Mouse (Mus musculus): Measurements from ENCODE around the gene 3110040M04Rik. TPM values are rescaled to one million over a fixed set of nuclear protein-coding genes. Genes with fewer than 3 reads are reported as not detected.

The 3110040M04Rik gene
- polyA plus RNA-seq, 1 experiment = not detected

DNA sequence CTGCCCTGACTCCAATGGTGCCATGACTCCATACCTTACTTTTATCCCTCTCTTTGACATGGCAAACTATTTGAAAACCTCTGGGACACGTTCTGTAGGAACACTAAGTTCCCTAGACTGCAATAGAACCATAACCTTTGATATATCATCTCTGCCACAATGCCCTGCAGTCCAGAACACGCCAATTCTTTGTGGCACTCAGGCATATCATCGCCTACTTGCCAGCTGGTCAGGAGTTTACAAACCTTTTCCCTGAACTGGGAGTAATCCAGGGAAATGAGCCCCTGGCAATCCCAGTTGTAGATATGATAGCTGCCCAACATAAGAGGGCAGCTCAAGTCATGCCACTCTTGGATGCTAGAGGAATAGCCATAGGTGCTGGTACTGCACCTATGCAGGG, 28.4 kb downstream of the 3110040M04Rik start:
- Histone ChIP-seq H3K36me3 (ENCODE audit: control insufficient read depth, insufficient read depth, low read length, poor library complexity, severe bottlenecking) (no peaks in the 10 kb centered on the region), H3K4me1 (ENCODE audit: control insufficient read depth, insufficient read depth, low read length) (peaks cover 2% of the 10 kb centered on the region), H3K4me3 (ENCODE audit: low read depth, low read length) (no peak overlapping the region), H3K9me3 (replicated peaks; ENCODE audit: control insufficient read depth, insufficient read depth, low read length, poor library complexity, severe bottlenecking) (no peaks in the 10 kb centered on the region), H3K27me3 (ENCODE audit: control insufficient read depth, insufficient read depth, low read length, poor library complexity, severe bottlenecking) (no peaks in the 10 kb centered on the region), H3K9ac (ENCODE audit: low read depth, poor library complexity, severe bottlenecking) (no peak overlapping the region), H3K27ac (ENCODE audit: insufficient read depth, low read length) (no peak overlapping the region)
- TF ChIP-seq CTCF (IDR thresholded peaks at IDR 0.05; ENCODE audit: low read depth, low read length) (no peak), POLR2A (IDR thresholded peaks at IDR 0.05; ENCODE audit: insufficient read depth, low read length) (no peak), EP300 (IDR thresholded peaks at IDR 0.05; ENCODE audit: insufficient read depth, low read depth, low read length) (no peak)

- peaks cover 2% of the 10 kb centered on the region for H3K4me1 ChIP-seq (ENCODE audit: control insufficient read depth, insufficient read depth, low read length)
- TF ChIP-seq EP300 (IDR thresholded peaks at IDR 0.05; ENCODE audit: insufficient read depth, low read depth, low read length) (no peak), POLR2A (IDR thresholded peaks at IDR 0.05; ENCODE audit: insufficient read depth, low read length) (no peak), CTCF (IDR thresholded peaks at IDR 0.05; ENCODE audit: low read depth, low read length) (no peak)
- no peak overlapping the region for H3K27ac ChIP-seq (ENCODE audit: insufficient read depth, low read length)
- no peak overlapping the region for H3K9ac ChIP-seq (ENCODE audit: low read depth, poor library complexity, severe bottlenecking)
- H3K9me3 ChIP-seq (replicated peaks; ENCODE audit: control insufficient read depth, insufficient read depth, low read length, poor library complexity, severe bottlenecking) = no peaks in the 10 kb centered on the region
- H3K27me3 ChIP-seq (ENCODE audit: control insufficient read depth, insufficient read depth, low read length, poor library complexity, severe bottlenecking) = no peaks in the 10 kb centered on the region
- H3K4me3 ChIP-seq (ENCODE audit: low read depth, low read length) = no peak overlapping the region
- H3K36me3 ChIP-seq (ENCODE audit: control insufficient read depth, insufficient read depth, low read length, poor library complexity, severe bottlenecking) = no peaks in the 10 kb centered on the region
Observed at GRCm38 (mm10) chr1:151233756-151234155, 29.8 kb downstream of the 3110040M04Rik start.

DNA sequence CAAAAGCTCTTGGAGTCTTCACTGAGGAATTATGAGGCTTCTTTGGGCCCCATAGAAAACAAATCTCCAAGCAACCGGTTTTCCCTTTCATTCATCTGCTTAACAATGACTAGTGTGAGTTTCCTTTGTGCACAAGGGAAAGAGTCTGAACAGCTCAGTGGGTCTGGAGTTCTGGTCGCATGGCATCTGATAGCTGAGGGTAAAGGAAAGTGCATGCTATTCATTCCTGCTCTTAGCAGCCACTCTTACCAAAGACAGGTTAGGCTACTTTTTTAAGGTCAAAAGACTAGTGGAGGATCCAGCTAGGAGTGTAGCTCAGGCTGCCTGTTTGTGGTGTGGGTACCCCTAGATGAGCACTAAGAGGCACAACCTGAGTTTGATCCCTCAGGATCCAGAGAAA, 31.7 kb downstream of the 3110040M04Rik start:
- TF ChIP-seq CTCF (IDR thresholded peaks at IDR 0.05; ENCODE audit: low read depth, low read length) = no peak
- no peak for TF ChIP-seq POLR2A (IDR thresholded peaks at IDR 0.05; ENCODE audit: insufficient read depth, low read length)
- no peak for TF ChIP-seq EP300 (IDR thresholded peaks at IDR 0.05; ENCODE audit: insufficient read depth, low read depth, low read length)
- H3K4me3 ChIP-seq (ENCODE audit: low read depth, low read length) = no peak overlapping the region
- H3K9ac ChIP-seq (ENCODE audit: low read depth, poor library complexity, severe bottlenecking) = no peak overlapping the region
- H3K27ac ChIP-seq (ENCODE audit: insufficient read depth, low read length) = no peak overlapping the region
- H3K27me3 ChIP-seq (ENCODE audit: control insufficient read depth, insufficient read depth, low read length, poor library complexity, severe bottlenecking) = no peaks in the 10 kb centered on the region
- H3K4me1 ChIP-seq (ENCODE audit: control insufficient read depth, insufficient read depth, low read length) = peaks cover 2% of the 10 kb centered on the region
- H3K36me3 ChIP-seq (ENCODE audit: control insufficient read depth, insufficient read depth, low read length, poor library complexity, severe bottlenecking) = no peaks in the 10 kb centered on the region
- H3K9me3 ChIP-seq (replicated peaks; ENCODE audit: control insufficient read depth, insufficient read depth, low read length, poor library complexity, severe bottlenecking) = no peaks in the 10 kb centered on the region

DNA sequence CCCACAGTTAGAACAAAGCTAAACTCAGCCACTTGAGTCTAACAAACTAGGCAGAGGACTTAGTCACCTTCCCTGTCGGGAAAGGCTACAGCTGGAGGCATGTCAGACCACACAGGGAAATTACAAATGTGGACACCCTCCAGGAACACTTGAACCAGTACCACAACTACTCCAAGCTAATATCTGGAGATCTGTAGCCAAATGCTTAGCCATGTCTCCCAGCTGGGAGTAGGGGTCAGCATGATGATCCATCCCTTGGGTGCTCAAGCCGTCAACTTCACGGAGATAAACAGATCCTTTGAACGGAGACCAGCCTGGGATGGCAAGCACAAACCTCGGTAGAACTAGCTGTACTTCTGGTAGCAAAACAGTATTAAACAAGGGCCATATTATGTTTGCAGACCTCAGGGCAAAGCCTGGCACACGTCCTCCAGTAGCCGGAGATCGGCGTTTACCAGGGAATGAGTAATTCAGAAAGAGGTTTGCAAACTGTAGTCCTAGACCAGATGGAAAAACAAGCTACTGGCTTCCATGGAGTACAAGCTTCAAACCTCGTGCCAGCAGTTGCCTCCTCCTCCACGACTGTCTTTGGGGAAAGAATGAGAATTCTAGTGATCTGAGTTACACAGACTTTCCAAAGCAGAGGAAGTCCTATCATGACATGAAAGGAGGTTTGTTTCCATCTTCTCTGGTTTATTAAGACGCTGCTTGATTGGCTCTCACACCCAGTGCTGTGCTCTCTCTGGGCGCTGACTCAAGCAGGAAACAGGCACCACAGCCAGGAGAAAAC, 32.4 kb downstream of the 3110040M04Rik start:
- no peaks in the 10 kb centered on the region for H3K9me3 ChIP-seq (replicated peaks; ENCODE audit: control insufficient read depth, insufficient read depth, low read length, poor library complexity, severe bottlenecking)
- H3K36me3 ChIP-seq (ENCODE audit: control insufficient read depth, insufficient read depth, low read length, poor library complexity, severe bottlenecking) = no peaks in the 10 kb centered on the region
- H3K27ac ChIP-seq (ENCODE audit: insufficient read depth, low read length) = no peak overlapping the region
- H3K4me3 ChIP-seq (ENCODE audit: low read depth, low read length) = no peak overlapping the region
- TF ChIP-seq EP300 (IDR thresholded peaks at IDR 0.05; ENCODE audit: insufficient read depth, low read depth, low read length) = no peak
- TF ChIP-seq CTCF (IDR thresholded peaks at IDR 0.05; ENCODE audit: low read depth, low read length) = no peak
- no peak for TF ChIP-seq POLR2A (IDR thresholded peaks at IDR 0.05; ENCODE audit: insufficient read depth, low read length)
- H3K9ac ChIP-seq (ENCODE audit: low read depth, poor library complexity, severe bottlenecking) = no peak overlapping the region
- H3K4me1 ChIP-seq (ENCODE audit: control insufficient read depth, insufficient read depth, low read length) = peaks cover 2% of the 10 kb centered on the region
- H3K27me3 ChIP-seq (ENCODE audit: control insufficient read depth, insufficient read depth, low read length, poor library complexity, severe bottlenecking) = no peaks in the 10 kb centered on the region

- no peak overlapping the region for H3K27ac ChIP-seq (ENCODE audit: insufficient read depth, low read length)
- H3K4me1 ChIP-seq (ENCODE audit: control insufficient read depth, insufficient read depth, low read length) = peaks cover 2% of the 10 kb centered on the region
- H3K4me3 ChIP-seq (ENCODE audit: low read depth, low read length) = no peak overlapping the region
- no peak overlapping the region for H3K9ac ChIP-seq (ENCODE audit: low read depth, poor library complexity, severe bottlenecking)
- no peak for TF ChIP-seq POLR2A (IDR thresholded peaks at IDR 0.05; ENCODE audit: insufficient read depth, low read length)
- TF ChIP-seq CTCF (IDR thresholded peaks at IDR 0.05; ENCODE audit: low read depth, low read length) = no peak
- no peak for TF ChIP-seq EP300 (IDR thresholded peaks at IDR 0.05; ENCODE audit: insufficient read depth, low read depth, low read length)
- H3K27me3 ChIP-seq (ENCODE audit: control insufficient read depth, insufficient read depth, low read length, poor library complexity, severe bottlenecking) = no peaks in the 10 kb centered on the region
- H3K36me3 ChIP-seq (ENCODE audit: control insufficient read depth, insufficient read depth, low read length, poor library complexity, severe bottlenecking) = no peaks in the 10 kb centered on the region
- H3K9me3 ChIP-seq (replicated peaks; ENCODE audit: control insufficient read depth, insufficient read depth, low read length, poor library complexity, severe bottlenecking) = no peaks in the 10 kb centered on the region
Observed at GRCm38 (mm10) chr1:151237780-151238179, 33.9 kb downstream of the 3110040M04Rik start.

GRCm38 (mm10) chr1:151243332-151243731, 39.4 kb downstream of the 3110040M04Rik start:
- Histone ChIP-seq H3K4me1 (ENCODE audit: control insufficient read depth, insufficient read depth, low read length) (no peaks in the 10 kb centered on the region), H3K4me3 (ENCODE audit: low read depth, low read length) (no peak overlapping the region), H3K9ac (ENCODE audit: low read depth, poor library complexity, severe bottlenecking) (no peak overlapping the region), H3K9me3 (replicated peaks; ENCODE audit: control insufficient read depth, insufficient read depth, low read length, poor library complexity, severe bottlenecking) (no peaks in the 10 kb centered on the region), H3K27ac (ENCODE audit: insufficient read depth, low read length) (no peak overlapping the region), H3K36me3 (ENCODE audit: control insufficient read depth, insufficient read depth, low read length, poor library complexity, severe bottlenecking) (no peaks in the 10 kb centered on the region), H3K27me3 (ENCODE audit: control insufficient read depth, insufficient read depth, low read length, poor library complexity, severe bottlenecking) (no peaks in the 10 kb centered on the region; the same call in 1 of the 2 replicates)
- TF ChIP-seq POLR2A (IDR thresholded peaks at IDR 0.05; ENCODE audit: insufficient read depth, low read length) (no peak), EP300 (IDR thresholded peaks at IDR 0.05; ENCODE audit: insufficient read depth, low read depth, low read length) (no peak), CTCF (IDR thresholded peaks at IDR 0.05; ENCODE audit: low read depth, low read length) (no peak)
